Mouse (Mus musculus): Measurements from ENCODE around the gene Nop9. TPM values are rescaled to one million over a fixed set of nuclear protein-coding genes. Genes with fewer than 3 reads are reported as not detected.
A peak's percentile ranks its signal among the peaks of the same experiment; 100 is the strongest.

Nop9 gene
- total RNA-seq (2021) (10 to 100 TPM; 17.6 to 17.7 TPM), polyA plus RNA-seq (2012; rRNA removed) (9.2 and 9.9 TPM in 2 replicates)
- long read RNA-seq, transcript Nop9-201 (10 exons, 3,694 nt), result major isoform, 50 of 57 reads
- long read RNA-seq, partial matches to known transcripts, result 4 of 57 reads
- long read RNA-seq, other reads (novel, unspliced or antisense), result 3 of 57 reads

- peak; percentile 95 for DNase-seq
Observed at GRCm38 (mm10) chr14:55745180-55745860, at the start of gene Nop9, which contains the start of gene Dhrs1. Gene Nop9 (plus strand): TSS chr14:55745693. Gene Dhrs1 (minus strand): TSS chr14:55745690.

- DNase-seq, result no peak
Observed at GRCm38 (mm10) chr14:55697226-55697625, 48.3 kb upstream of the Nop9 start.

- no peak for DNase-seq
Observed at GRCm38 (mm10) chr14:55701131-55701530, 44.4 kb upstream of the Nop9 start.

- no peak for DNase-seq
Observed at GRCm38 (mm10) chr14:55702761-55703160, 42.7 kb upstream of the Nop9 start.

GRCm38 (mm10) chr14:55706051-55706600 lies 39.4 kb upstream of the Nop9 start:
- DNase-seq, result no peak

- DNase-seq, result no peak
Observed at GRCm38 (mm10) chr14:55707397-55707796, 38.1 kb upstream of the Nop9 start.

GRCm38 (mm10) chr14:55709509-55709908 lies 36.0 kb upstream of the Nop9 start:
- no peak for DNase-seq

GRCm38 (mm10) chr14:55711786-55712185 lies 33.7 kb upstream of the Nop9 start:
- no peak for DNase-seq

GRCm38 (mm10) chr14:55713007-55713728 lies 32.3 kb upstream of the Nop9 start:
- DNase-seq, result peak; percentile 56

- DNase-seq, result no peak
Observed at GRCm38 (mm10) chr14:55713729-55714122, 31.8 kb upstream of the Nop9 start, which contains the start of gene Tgm1. Gene Tgm1 (minus strand): TSS chr14:55713926.

GRCm38 (mm10) chr14:55714893-55715292 lies 30.6 kb upstream of the Nop9 start:
- no peak for DNase-seq

- no peak for DNase-seq
Observed at GRCm38 (mm10) chr14:55716271-55716670, 29.2 kb upstream of the Nop9 start.

GRCm38 (mm10) chr14:55716884-55717283 lies 28.6 kb upstream of the Nop9 start:
- DNase-seq, result no peak

- DNase-seq, result no peak
Observed at GRCm38 (mm10) chr14:55719737-55720136, 25.8 kb upstream of the Nop9 start.

GRCm38 (mm10) chr14:55720666-55721065 lies 24.8 kb upstream of the Nop9 start:
- DNase-seq, result no peak

GRCm38 (mm10) chr14:55721076-55721475 lies 24.4 kb upstream of the Nop9 start:
- DNase-seq, result no peak

- peak; percentile 93 for DNase-seq
Observed at GRCm38 (mm10) chr14:55721700-55722437, 23.6 kb upstream of the Nop9 start, which contains the start of gene Rabggta. Gene Rabggta (minus strand): TSS chr14:55722263.

- DNase-seq, result no peak
Observed at GRCm38 (mm10) chr14:55722438-55722945, 23.0 kb upstream of the Nop9 start.

- DNase-seq, result no peak
Observed at GRCm38 (mm10) chr14:55723433-55723832, 22.1 kb upstream of the Nop9 start.

GRCm38 (mm10) chr14:55724411-55724871 lies 21.1 kb upstream of the Nop9 start:
- peak; percentile 83 for DNase-seq

GRCm38 (mm10) chr14:55726261-55726660 lies 19.2 kb upstream of the Nop9 start:
- DNase-seq, result no peak
